Mouse (Mus musculus) thymus, adult 2 months (tissue): ENCODE results near the gene Zbtb20.

ENCODE experiments used
- CTCF ChIP-seq: fragments of 200-500 bp; IDR thresholded peaks from 2 replicates; pipeline ENCODE4 v1.5.1; 2012; ENCODE audit warnings: mild to moderate bottlenecking, control low read depth, low read length, moderate library complexity, borderline replicate concordance; ENCODE audit not compliant: control insufficient read depth, poor library complexity, insufficient read depth; ENCODE audit errors: extremely low read depth
- POLR2A ChIP-seq: fragments of 200-500 bp; IDR thresholded peaks from 2 replicates; pipeline ENCODE4 v1.6.1; 2012; ENCODE audit warnings: mild to moderate bottlenecking, low read length, control low read depth, moderate library complexity; ENCODE audit not compliant: control insufficient read depth, poor library complexity, insufficient read depth; ENCODE audit errors: extremely low read depth

GRCm38 (mm10) chr16:43419923-43420322 is 544.2 kb downstream of the Zbtb20 start:
- TF ChIP-seq CTCF (no peak), POLR2A (no peak)
